Mouse (Mus musculus): ENCODE measurements around the gene Meaf6.

DNA sequence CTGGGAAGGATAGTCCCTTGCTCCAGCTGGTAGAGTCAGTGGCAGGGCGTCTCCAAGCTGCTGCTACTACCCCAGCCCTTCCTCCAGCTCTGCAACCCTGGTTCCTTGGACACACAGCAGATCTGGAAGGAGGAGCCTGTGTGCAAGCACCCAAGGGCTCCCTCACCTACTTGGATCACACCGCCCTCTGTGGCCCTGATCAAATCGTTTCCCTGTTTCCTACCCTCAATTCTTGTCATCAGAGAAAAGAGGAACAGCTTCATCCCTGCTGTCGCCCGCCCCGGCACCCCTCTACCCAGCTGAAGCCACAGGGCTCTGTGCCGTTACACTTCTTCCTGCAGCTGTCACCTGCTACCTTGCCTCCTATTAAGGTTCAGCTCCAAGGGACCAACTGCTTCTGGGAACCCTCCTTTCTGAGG lies 33.0 kb downstream of the Meaf6 start:
- TF ChIP-seq CTCF (IDR thresholded peaks at IDR 0.05; ENCODE audit: control insufficient read depth, insufficient read depth, insufficient replicate concordance, low read depth, low read length) (no peak), POLR2A (IDR thresholded peaks at IDR 0.05; ENCODE audit: control insufficient read depth, low read depth, low read length) (no peak)

Data from testis, adult 2 months (tissue).